ENCODE assay signal across 10 mouse cellular contexts in genomic region chr2:31769115-31769514, GRCm38 (mm10). TPM values are rescaled to one million over a fixed set of nuclear protein-coding genes. Genes with fewer than 3 reads are reported as not detected.
DNase-seq lines count a peak whose midpoint lies in the region; ATAC-seq and TF ChIP-seq lines count a peak whose summit lies in the region.
"Had no signal": no experiment of that assay in that cellular context is flagged by ENCODE, and none has a peak within 500 bp of the region (broad histone marks: within the 10 kb centered on the region; RNA-seq: fewer than 3 reads in every experiment).

No protein-coding gene starts in this region.

- TF ChIP-seq EP300 in stomach, postnatal 0 days (optimal IDR thresholded peaks at IDR 0.05) = no peak

- TF ChIP-seq POLR2A in spleen, adult 2 months (IDR thresholded peaks at IDR 0.05; ENCODE audit: low read depth, low read length) = no peak

- DNase-seq in forebrain, embryonic 10.5 days (ENCODE audit: extremely low spot score, low spot score) = no peak
- no peak for DNase-seq in forebrain, embryonic 11.5 days (ENCODE audit: low spot score)
- DNase-seq in spleen, adult 2 months (ENCODE audit: low read depth in 1 of 2, low spot score in 2 of 2) = no peak
- DNase-seq in spleen, postnatal 4 days (ENCODE audit: low spot score in 2 of 2) = no peak
- DNase-seq in stomach, postnatal 0 days (ENCODE audit: low spot score) = no peak
- no peak for DNase-seq in c-Kit-positive CD71-positive TER-119-positive erythroid progenitor cells, embryonic 14.5 days (ENCODE audit: low spot score)
- no peak for DNase-seq in kidney, adult 8-10 months
- DNase-seq: B cell, adult 2 months had no signal

- H3K9me3 ChIP-seq in forebrain, embryonic 10.5 days = no peaks in the 10 kb centered on the region
- H3K9me3 ChIP-seq in forebrain, embryonic 11.5 days (ENCODE audit: control insufficient read depth, low read length) = no peaks in the 10 kb centered on the region
- H3K9me3 ChIP-seq in stomach, postnatal 0 days (ENCODE audit: control insufficient read depth, low read length) = no peaks in the 10 kb centered on the region

- H3K9ac ChIP-seq in forebrain, embryonic 11.5 days (ENCODE audit: low read length) = no peak overlapping the region
- H3K9ac ChIP-seq in stomach, postnatal 0 days (ENCODE audit: low read length) = no peak overlapping the region

- peaks cover 76% of the 10 kb centered on the region for H3K79me2 ChIP-seq in macrophage (ENCODE audit: inconsistent target)

- no peak for TF ChIP-seq CTCF in spleen, adult 2 months (IDR thresholded peaks at IDR 0.05; ENCODE audit: extremely low read depth, insufficient read depth, insufficient read length, insufficient replicate concordance)
- no peak for TF ChIP-seq CTCF in stomach, postnatal 0 days (IDR thresholded peaks at IDR 0.05; ENCODE audit: low read depth)

- ATAC-seq in forebrain, embryonic 11.5 days (replicated peaks; ENCODE audit: low FRiP score) = no peak
- ATAC-seq in stomach, postnatal 0 days (ENCODE audit: low FRiP score, low TSS enrichment) = no peak

- no peaks in the 10 kb centered on the region for H3K27me3 ChIP-seq in forebrain, embryonic 10.5 days (ENCODE audit: poor library complexity, severe bottlenecking)
- H3K27me3 ChIP-seq in forebrain, embryonic 11.5 days (ENCODE audit: control insufficient read depth, insufficient read depth, low read length) = no peaks in the 10 kb centered on the region
- H3K27me3 ChIP-seq in spleen, adult 2 months (ENCODE audit: control insufficient read depth, insufficient read depth, low read length) = no peaks in the 10 kb centered on the region
- H3K27me3 ChIP-seq in stomach, postnatal 0 days (ENCODE audit: control insufficient read depth, insufficient read depth, low read length) = no peaks in the 10 kb centered on the region

- H3K36me3 ChIP-seq in forebrain, embryonic 10.5 days (replicated peaks) = peaks cover 31% of the 10 kb centered on the region
- H3K36me3 ChIP-seq in forebrain, embryonic 11.5 days (ENCODE audit: control insufficient read depth, insufficient read depth, low read length) = no peaks in the 10 kb centered on the region
- H3K36me3 ChIP-seq in spleen, adult 2 months (ENCODE audit: control insufficient read depth, insufficient read depth, low read length) = no peaks in the 10 kb centered on the region
- H3K36me3 ChIP-seq in macrophage (ENCODE audit: inconsistent target) = no peaks in the 10 kb centered on the region
- no peaks in the 10 kb centered on the region for H3K36me3 ChIP-seq in stomach, postnatal 0 days (ENCODE audit: control insufficient read depth, insufficient read depth, low read length)

- H3K4me3 ChIP-seq in forebrain, embryonic 10.5 days = no peak overlapping the region
- no peak overlapping the region for H3K4me3 ChIP-seq in forebrain, embryonic 11.5 days (ENCODE audit: low read depth, low read length)
- no peak overlapping the region; the same call in 1 of the 2 replicates for H3K4me3 ChIP-seq in spleen, adult 2 months (ENCODE audit: extremely low read depth, insufficient read depth, insufficient read length)
- H3K4me3 ChIP-seq in macrophage (ENCODE audit: inconsistent target) = peak overlapping the region; percentile 5; the same call in 1 of the 2 replicates
- no peak overlapping the region for H3K4me3 ChIP-seq in stomach, postnatal 0 days (ENCODE audit: low read depth, low read length)

- peaks cover 64% of the 10 kb centered on the region for H3K4me1 ChIP-seq in forebrain, embryonic 10.5 days
- 0 out of 2 replicates have a peak, but pooled peaks cover 2% of the 10 kb centered on the region for H3K4me1 ChIP-seq in forebrain, embryonic 11.5 days (replicated peaks; ENCODE audit: control insufficient read depth, insufficient read depth, low read length)
- peaks cover 15% of the 10 kb centered on the region for H3K4me1 ChIP-seq in spleen, adult 2 months (ENCODE audit: control insufficient read depth, insufficient read depth, insufficient read length)
- H3K4me1 ChIP-seq in stomach, postnatal 0 days (replicated peaks; ENCODE audit: control insufficient read depth, insufficient read depth) = peaks cover 9% of the 10 kb centered on the region

- 68% methylated on average over 4 of the region's 4 CpGs for whole genome bisulfite sequencing in forebrain, embryonic 10.5 days
- 70% methylated on average over 4 of the region's 4 CpGs for WGBS in forebrain, embryonic 11.5 days
- 18% methylated on average over 4 of the region's 4 CpGs for WGBS in spleen, adult 2 months
- 8% methylated on average over 4 of the region's 4 CpGs for WGBS in macrophage (ENCODE audit: missing documents)
- 26% methylated on average over 4 of the region's 4 CpGs for WGBS in stomach, postnatal 0 days

- peak overlapping the region; percentile 3; the same call in 1 of the 2 replicates for H3K27ac ChIP-seq in forebrain, embryonic 10.5 days
- H3K27ac ChIP-seq in forebrain, embryonic 11.5 days (ENCODE audit: low read depth, low read length) = no peak overlapping the region
- H3K27ac ChIP-seq in spleen, adult 2 months (ENCODE audit: insufficient read depth, low read length) = peak overlapping the region; percentile 65
- H3K27ac ChIP-seq in macrophage = peak overlapping the region; percentile 97
- peak overlapping the region; percentile 92 for H3K27ac ChIP-seq in stomach, postnatal 0 days (replicated peaks)

- no peak overlapping the region for H3K4me2 ChIP-seq in forebrain, embryonic 11.5 days (ENCODE audit: low read depth, low read length, severe bottlenecking)
- H3K4me2 ChIP-seq in stomach, postnatal 0 days (replicated peaks; ENCODE audit: low read depth) = peak overlapping the region; percentile 38

RNA-seq across cellular contexts. Expression of gene Qrfp, which starts 41.3 kb away (rescaled TPM):
- polyA plus RNA-seq in forebrain, embryonic 10.5 days (2016; fragmentation: Nextera tagmentation; extraction: Ambion mirVana) = 0.09 and 0.14 TPM in 2 replicates
- 0.16 and 0.24 TPM in 2 replicates for polyA plus RNA-seq in forebrain, embryonic 11.5 days (2014; fragmentation: Nextera tagmentation; extraction: Ambion mirVana)
- polyA plus RNA-seq in spleen, adult 2 months (2012; rRNA removed) = 0.93 and 1.1 TPM in 2 replicates
- total RNA-seq in macrophage (2018; cell fraction: chromatin; rRNA removed) = not detected
- total RNA-seq in macrophage (2018; cell fraction: cytosol; rRNA removed) = not detected
- not detected for total RNA-seq in macrophage (2018; cell fraction: nucleus; rRNA removed)
- polyA plus RNA-seq in macrophage (2018) = not detected in 3 replicates
- polyA plus RNA-seq in stomach, postnatal 0 days (2015; fragmentation: Nextera tagmentation; extraction: Ambion mirVana) = 0.08 and 0.10 TPM in 2 replicates
- total RNA-seq: left cerebral cortex, postnatal 14 days had no signal
